Mouse (Mus musculus): Measurements from ENCODE around the gene Npl.

GRCm38 (mm10) chr1:153461796-153462195, 88.0 kb downstream of the Npl start:
- no peak for TF ChIP-seq CTCF (IDR thresholded peaks at IDR 0.05; ENCODE audit: extremely low read depth, insufficient read length, insufficient replicate concordance, low read depth, low read length)
- TF ChIP-seq POLR2A (IDR thresholded peaks at IDR 0.05; ENCODE audit: low read depth, low read length): no peak

All from small intestine, adult 2 months (tissue).